Comparison of ENCODE assay signal across 8 mouse cellular contexts in genomic region chr7:100120791-100121261, GRCm38 (mm10). TPM values are rescaled to one million over a fixed set of nuclear protein-coding genes. Genes with fewer than 3 reads are reported as not detected.
DNase-seq lines count a peak whose midpoint lies in the region; ATAC-seq and TF ChIP-seq lines count a peak whose summit lies in the region.

No protein-coding gene starts in this region.

- DNase-seq in cerebellum, adult 2 months, result no peak
- no peak for DNase-seq in cerebellum, adult 8-10 months
- peak; percentile 60 for DNase-seq in 3T3-L1 (ENCODE audit: low read depth, low spot score)
- DNase-seq in c-Kit-positive CD71-negative TER-119-negative erythroid progenitor cells, embryonic 14.5 days (ENCODE audit: low read depth), result peak; percentile 50
- DNase-seq in limb, embryonic 14.5 days (ENCODE audit: low spot score), result peak; percentile 32
- peak; percentile 32 for DNase-seq in midbrain, postnatal 0 days (ENCODE audit: low spot score)
- no peak for DNase-seq in gastrocnemius, postnatal 36 days

- H3K4me2 ChIP-seq in heart, embryonic 14.5 days (ENCODE audit: low read length), result peak overlapping the region; percentile 90
- peak overlapping the region; percentile 89 for H3K4me2 ChIP-seq in limb, embryonic 14.5 days (replicated peaks; ENCODE audit: low read depth, low read length, severe bottlenecking)
- H3K4me2 ChIP-seq in midbrain, postnatal 0 days (ENCODE audit: low read depth, low read length, poor library complexity, severe bottlenecking), result peak overlapping the region; percentile 64

- WGBS in cerebellum, adult 2 months, result 1% methylated on average over 25 of the region's 25 CpGs
- WGBS in heart, embryonic 14.5 days, result 0% methylated on average over 25 of the region's 25 CpGs
- WGBS in limb, embryonic 14.5 days, result under 1% methylated on average over 25 of the region's 25 CpGs
- 1% methylated on average over 21 of the region's 25 CpGs for WGBS in midbrain, postnatal 0 days

- no peaks in the 10 kb centered on the region for H3K9me3 ChIP-seq in heart, embryonic 14.5 days (ENCODE audit: control insufficient read depth, low read length)
- no peaks in the 10 kb centered on the region for H3K9me3 ChIP-seq in limb, embryonic 14.5 days (ENCODE audit: control insufficient read depth, low read length)
- no peaks in the 10 kb centered on the region for H3K9me3 ChIP-seq in midbrain, postnatal 0 days (ENCODE audit: low read length)

- H3K27ac ChIP-seq in cerebellum, adult 2 months (ENCODE audit: insufficient read depth, low read length), result no peak overlapping the region
- H3K27ac ChIP-seq in heart, embryonic 14.5 days (replicated peaks in 1 of 2; ENCODE audit: control insufficient read depth in 1 of 2, insufficient read depth in 1 of 2, low read depth in 2 of 2, low read length in 2 of 2), result peak overlapping the region; percentile 69 to 88
- peak overlapping the region; percentile 89 for H3K27ac ChIP-seq in limb, embryonic 14.5 days (replicated peaks; ENCODE audit: low read depth, low read length)
- H3K27ac ChIP-seq in midbrain, postnatal 0 days (ENCODE audit: low read depth, low read length), result peak overlapping the region; percentile 48

- H3K4me1 ChIP-seq in cerebellum, adult 2 months (ENCODE audit: control insufficient read depth, insufficient read depth, low read length), result no peaks in the 10 kb centered on the region
- H3K4me1 ChIP-seq in heart, embryonic 14.5 days (ENCODE audit: control insufficient read depth in 2 of 2, insufficient read depth in 2 of 2, low read length in 2 of 2), result peaks cover 0 to 10% of the 10 kb centered on the region in 2 experiments; a peak in 2 of 4 replicates
- H3K4me1 ChIP-seq in limb, embryonic 14.5 days (ENCODE audit: control insufficient read depth, insufficient read depth, low read length), result 0 out of 2 replicates have a peak, but pooled peaks cover 6% of the 10 kb centered on the region
- H3K4me1 ChIP-seq in midbrain, postnatal 0 days (ENCODE audit: insufficient read depth, low read length), result no peaks in the 10 kb centered on the region

- peak overlapping the region; percentile 94 for H3K9ac ChIP-seq in heart, embryonic 14.5 days (ENCODE audit: low read length)
- peak overlapping the region; percentile 86 for H3K9ac ChIP-seq in limb, embryonic 14.5 days (ENCODE audit: low read depth, low read length, severe bottlenecking)
- peak overlapping the region; percentile 71 for H3K9ac ChIP-seq in midbrain, postnatal 0 days (replicated peaks; ENCODE audit: low read length, poor library complexity, severe bottlenecking)

- peaks cover 28% of the 10 kb centered on the region for H3K36me3 ChIP-seq in heart, embryonic 14.5 days (ENCODE audit: control insufficient read depth, insufficient read depth, low read length)
- peaks cover 19% of the 10 kb centered on the region for H3K36me3 ChIP-seq in limb, embryonic 14.5 days (ENCODE audit: control insufficient read depth, insufficient read depth, low read length)
- H3K36me3 ChIP-seq in midbrain, postnatal 0 days (ENCODE audit: insufficient read depth, low read length), result peaks cover 6% of the 10 kb centered on the region

- peak; percentile 60 for ATAC-seq in heart, embryonic 14.5 days (ENCODE audit: insufficient number of reproducible peaks, insufficient read depth, low FRiP score, low read depth)
- peak; percentile 62 for ATAC-seq in limb, embryonic 14.5 days (ENCODE audit: low FRiP score, low read depth)
- peak; percentile 42 for ATAC-seq in midbrain, postnatal 0 days (ENCODE audit: low FRiP score)

- intact Hi-C loops in gastrocnemius, postnatal 36 days (cut with DNase I), result no loop called here

- TF ChIP-seq POLR2A in cerebellum, adult 2 months (IDR thresholded peaks at IDR 0.05; ENCODE audit: borderline replicate concordance, insufficient read depth, low read length), result no peak
- no peak for TF ChIP-seq POLR2A in limb, embryonic 14.5 days (IDR thresholded peaks at IDR 0.05; ENCODE audit: borderline replicate concordance, extremely low read depth, insufficient read depth, insufficient read length)

- TF ChIP-seq CTCF in cerebellum, adult 2 months (IDR thresholded peaks at IDR 0.05; ENCODE audit: borderline replicate concordance, insufficient read depth, low read depth, low read length), result no peak
- TF ChIP-seq CTCF in midbrain, postnatal 0 days (IDR thresholded peaks at IDR 0.05), result no peak

- H3K4me3 ChIP-seq in cerebellum, adult 2 months (replicated peaks; ENCODE audit: insufficient read depth, low read depth, low read length), result peak overlapping the region; percentile 81
- H3K4me3 ChIP-seq in heart, embryonic 14.5 days (ENCODE audit: control insufficient read depth in 1 of 2, insufficient read depth in 1 of 2, low read depth in 1 of 2, low read length in 2 of 2), result peak overlapping the region; percentile 93 to 97
- peak overlapping the region; percentile 91 for H3K4me3 ChIP-seq in limb, embryonic 14.5 days (replicated peaks; ENCODE audit: low read length)
- peak overlapping the region; percentile 83 for H3K4me3 ChIP-seq in midbrain, postnatal 0 days (ENCODE audit: low read depth, low read length)

- no peaks in the 10 kb centered on the region for H3K27me3 ChIP-seq in cerebellum, adult 2 months (ENCODE audit: control insufficient read depth, insufficient read depth, low read length)
- no peaks in the 10 kb centered on the region for H3K27me3 ChIP-seq in heart, embryonic 14.5 days (ENCODE audit: control insufficient read depth, insufficient read depth, low read length)
- no peaks in the 10 kb centered on the region for H3K27me3 ChIP-seq in limb, embryonic 14.5 days (ENCODE audit: control insufficient read depth, insufficient read depth, low read length)
- no peaks in the 10 kb centered on the region for H3K27me3 ChIP-seq in midbrain, postnatal 0 days (ENCODE audit: insufficient read depth, low read length)

RNA-seq across cellular contexts. Expression of gene Pold3, which starts 0.5 kb away (rescaled TPM):
- polyA plus RNA-seq in cerebellum, adult 2 months (2012; rRNA removed), result 25.8 and 27.3 TPM in 2 replicates
- polyA plus RNA-seq in heart, embryonic 14.5 days (2014; fragmentation: Nextera tagmentation; extraction: Ambion mirVana), result 31.8 and 35.1 TPM in 2 replicates
- 40.3 and 51.0 TPM in 2 replicates for polyA plus RNA-seq in limb, embryonic 14.5 days (2012; rRNA removed)
- polyA plus RNA-seq in limb, embryonic 14.5 days (2014; fragmentation: Nextera tagmentation; extraction: Ambion mirVana), result 53.5 and 55.6 TPM in 2 replicates
- total RNA-seq in midbrain, postnatal 0 days (2014; rRNA removed), result 35.5 and 37.7 TPM in 2 replicates
- polyA plus RNA-seq in midbrain, postnatal 0 days (2015; fragmentation: Nextera tagmentation; extraction: Ambion mirVana), result 40.5 and 42.6 TPM in 2 replicates
- total RNA-seq in gastrocnemius, postnatal 36 days (2021), result 1 to 10 TPM; 4.8 to 6.4 TPM

RNA-seq across cellular contexts. Expression of gene Lipt2, which starts 38.3 kb away (rescaled TPM):
- polyA plus RNA-seq in cerebellum, adult 2 months (2012; rRNA removed), result 6.9 and 7.5 TPM in 2 replicates
- 14.7 and 18.0 TPM in 2 replicates for polyA plus RNA-seq in heart, embryonic 14.5 days (2014; fragmentation: Nextera tagmentation; extraction: Ambion mirVana)
- 16.3 and 18.3 TPM in 2 replicates for polyA plus RNA-seq in limb, embryonic 14.5 days (2012; rRNA removed)
- polyA plus RNA-seq in limb, embryonic 14.5 days (2014; fragmentation: Nextera tagmentation; extraction: Ambion mirVana), result 23.6 and 25.5 TPM in 2 replicates
- 15.5 and 16.6 TPM in 2 replicates for total RNA-seq in midbrain, postnatal 0 days (2014; rRNA removed)
- polyA plus RNA-seq in midbrain, postnatal 0 days (2015; fragmentation: Nextera tagmentation; extraction: Ambion mirVana), result 17.1 and 19.5 TPM in 2 replicates
- total RNA-seq in gastrocnemius, postnatal 36 days (2021), result 1 to 10 TPM; 3.6 to 4.2 TPM

RNA-seq across cellular contexts. Expression of gene Kcne3, which starts 55.5 kb away (rescaled TPM):
- polyA plus RNA-seq in cerebellum, adult 2 months (2012; rRNA removed), result not detected in 2 replicates
- polyA plus RNA-seq in heart, embryonic 14.5 days (2014; fragmentation: Nextera tagmentation; extraction: Ambion mirVana), result 6.2 and 8.0 TPM in 2 replicates
- polyA plus RNA-seq in limb, embryonic 14.5 days (2012; rRNA removed), result 17.3 and 21.8 TPM in 2 replicates
- 8.7 and 10.7 TPM in 2 replicates for polyA plus RNA-seq in limb, embryonic 14.5 days (2014; fragmentation: Nextera tagmentation; extraction: Ambion mirVana)
- total RNA-seq in midbrain, postnatal 0 days (2014; rRNA removed), result not detected in 2 replicates
- 0.27 TPM in 1 of 2 replicates, not detected in the other for polyA plus RNA-seq in midbrain, postnatal 0 days (2015; fragmentation: Nextera tagmentation; extraction: Ambion mirVana)
- total RNA-seq in gastrocnemius, postnatal 36 days (2021), result 1 to 10 TPM in 1 of 2 experiments, under 1 TPM in 1; 0.61 to 1.5 TPM

Comparison
In these comparisons a context has a peak if more than half of its experiments do, and no peak if none do; other contexts are left out.
1. DNase-seq: peak in 3T3-L1 (single experiment), c-Kit-positive CD71-negative TER-119-negative erythroid progenitor cells, embryonic 14.5 days (single experiment), limb, embryonic 14.5 days (single experiment) and midbrain, postnatal 0 days (single experiment); none in cerebellum, adult 2 months (0 of 2), cerebellum, adult 8-10 months (single experiment) and gastrocnemius, postnatal 36 days (0 of 2).
2. Peak in every context shown above with its lines, with median percentiles within 50 percentile points of each other: H3K4me3 ChIP-seq, ATAC-seq, H3K4me2 ChIP-seq and H3K9ac ChIP-seq.